Mouse (Mus musculus): ENCODE results near the gene Nynrin.

Gene Nynrin

DNA sequence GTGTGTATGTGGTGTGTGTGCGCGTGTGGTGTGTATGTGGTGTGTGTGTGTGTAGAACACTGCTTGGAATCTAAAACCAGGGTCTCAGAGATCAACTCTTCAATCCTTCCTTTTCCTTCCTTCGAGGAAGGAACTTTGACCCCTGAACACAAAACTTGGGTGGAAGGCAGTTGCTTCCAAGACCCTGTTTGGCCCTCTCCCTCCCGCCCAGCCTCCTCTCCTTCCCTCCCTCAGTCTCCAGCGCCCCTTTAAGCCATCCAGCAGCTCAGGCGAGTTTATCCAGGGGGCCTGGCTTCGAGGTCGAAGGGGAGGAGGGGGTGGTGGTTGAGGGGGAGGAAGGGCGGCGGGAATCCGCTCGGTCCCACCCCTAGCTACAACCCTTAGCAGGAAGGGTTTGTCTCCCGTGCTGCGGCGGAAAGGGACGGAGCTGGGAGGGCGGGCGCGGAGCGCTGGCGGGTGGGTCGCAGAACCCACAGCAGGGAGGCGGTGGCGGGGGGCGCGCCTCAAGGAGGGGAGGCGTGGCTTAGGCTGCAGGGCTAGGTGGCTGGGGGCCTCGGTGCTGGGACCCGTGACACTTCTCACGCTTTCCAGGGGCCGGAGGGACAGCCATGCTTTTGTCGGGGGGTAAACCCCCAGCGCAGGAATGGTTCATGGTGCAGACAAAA is at the start of gene Nynrin:
Gene Nynrin (plus strand): TSS at position 390 of the 665 bp plus-strand sequence.
- DNase-seq (ENCODE audit: low spot score): peak; percentile 62

DNA sequence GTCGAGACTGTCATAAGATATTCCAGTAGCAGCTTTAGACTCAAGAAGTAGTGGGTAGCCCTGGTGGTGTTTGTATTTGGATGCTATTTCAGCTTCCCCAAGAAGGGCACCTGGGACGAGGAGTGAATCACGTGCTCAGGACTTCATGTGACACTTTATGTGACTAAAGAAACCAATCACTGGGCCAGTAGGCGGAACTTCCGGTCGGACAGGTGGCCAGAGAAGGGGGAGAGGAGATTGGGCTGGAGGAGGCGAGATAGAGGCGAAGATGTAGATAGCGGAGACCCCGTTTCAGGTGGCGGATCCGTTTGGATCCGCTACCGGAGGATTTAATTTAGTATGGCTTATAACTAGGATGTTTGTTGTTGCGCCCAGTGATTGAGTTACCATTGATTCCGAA is 38.9 kb upstream of the Nynrin start:
- DNase-seq (ENCODE audit: low spot score): peak; percentile 82

DNA sequence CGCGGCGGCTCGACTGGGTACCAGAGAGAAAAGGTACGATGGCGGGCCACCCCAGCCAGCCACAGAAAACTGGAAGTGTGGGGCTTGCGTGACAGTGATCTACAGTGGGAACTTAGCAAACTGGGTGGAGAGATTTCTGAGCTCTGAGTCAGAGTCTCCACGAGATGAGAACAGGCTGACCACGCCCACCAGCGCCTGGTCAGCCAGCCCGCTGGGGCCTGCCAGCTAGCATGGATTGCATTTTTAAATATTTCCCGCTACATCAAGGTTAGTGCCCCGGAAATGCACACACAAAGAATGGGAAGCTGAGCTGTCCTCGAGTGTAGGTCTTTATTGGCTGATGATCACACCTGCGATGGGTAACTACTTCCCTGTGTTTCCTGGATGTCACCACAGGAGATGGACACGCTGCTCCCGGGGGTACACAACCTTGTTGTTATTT is 38.5 kb upstream of the Nynrin start:
- no peak for DNase-seq (ENCODE audit: low spot score)

DNA sequence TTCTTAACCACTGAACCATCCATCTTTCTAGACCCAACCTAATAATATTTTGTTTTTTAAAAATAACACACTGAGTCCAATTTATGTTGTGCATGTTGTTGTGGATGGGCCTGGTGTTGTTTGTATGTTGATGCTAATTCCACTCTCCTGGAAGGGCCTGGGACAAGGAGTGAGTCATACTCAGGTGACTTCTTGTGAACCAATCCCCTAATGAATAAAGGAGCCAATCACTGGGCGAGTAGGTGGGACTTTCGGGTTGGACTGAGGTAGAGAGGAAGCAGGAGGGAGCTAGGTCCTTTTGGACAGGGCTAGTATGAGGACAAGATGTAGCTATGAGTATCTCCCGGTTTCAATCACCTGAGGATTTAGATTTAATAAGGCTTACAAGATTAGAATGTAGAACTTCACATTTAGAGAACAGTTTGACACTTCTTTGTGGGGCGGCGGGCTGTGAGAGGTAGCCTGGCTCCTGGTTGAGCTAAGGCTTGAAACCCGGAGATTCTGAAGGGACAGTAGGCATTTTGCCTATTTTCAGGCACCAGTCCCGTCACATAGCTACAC is 33.9 kb upstream of the Nynrin start:
- DNase-seq (ENCODE audit: low spot score): peak; percentile 8

DNA sequence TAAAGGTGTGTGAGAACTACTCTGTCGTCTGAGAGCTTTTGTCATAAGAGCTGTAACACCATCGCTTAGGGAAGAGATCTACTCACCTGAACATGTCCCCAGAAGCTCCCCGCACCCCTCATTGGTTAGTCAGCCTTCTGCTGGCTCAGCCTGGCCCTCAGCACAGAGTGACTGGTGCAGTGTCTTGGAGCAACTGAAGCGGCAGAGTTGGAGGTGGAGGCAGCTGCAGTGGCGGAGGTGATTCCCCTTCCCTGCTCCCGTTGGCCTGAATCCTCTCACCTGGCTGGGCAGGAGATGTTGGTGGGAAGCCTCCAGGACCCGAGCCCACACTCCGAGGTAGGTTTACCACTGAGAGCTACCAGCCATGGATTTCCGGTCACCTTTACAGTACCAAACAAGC is 33.2 kb upstream of the Nynrin start:
- DNase-seq (ENCODE audit: low spot score): peak; percentile 4

DNA sequence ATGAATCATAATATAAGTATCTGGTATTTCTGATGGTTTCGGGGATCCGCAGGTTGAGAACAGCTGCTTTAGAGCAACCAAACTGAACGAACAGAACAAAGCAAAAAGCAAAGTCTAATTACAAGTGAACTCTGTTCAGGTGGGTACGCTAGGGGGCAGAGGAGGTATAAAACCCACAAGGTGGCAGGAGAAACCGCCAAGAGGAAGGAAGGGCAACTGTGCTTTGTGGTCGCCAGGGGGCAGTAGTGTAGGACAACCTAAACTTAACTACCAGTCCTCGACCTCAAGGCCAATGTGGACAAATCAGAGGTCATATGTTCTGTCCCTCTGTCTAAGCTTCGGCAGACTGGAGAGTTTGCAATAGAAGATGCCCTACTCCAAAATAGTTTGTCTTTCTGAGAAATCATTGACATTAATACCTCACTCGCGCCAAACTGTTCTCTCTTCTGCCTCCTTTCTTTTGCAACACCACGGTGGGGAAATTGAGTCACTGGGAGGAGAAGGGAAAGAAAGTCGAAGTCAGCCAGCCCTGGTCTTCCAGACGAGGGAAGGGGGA is 31.3 kb upstream of the Nynrin start:
- peak; percentile 81 for DNase-seq (ENCODE audit: low spot score)

DNA sequence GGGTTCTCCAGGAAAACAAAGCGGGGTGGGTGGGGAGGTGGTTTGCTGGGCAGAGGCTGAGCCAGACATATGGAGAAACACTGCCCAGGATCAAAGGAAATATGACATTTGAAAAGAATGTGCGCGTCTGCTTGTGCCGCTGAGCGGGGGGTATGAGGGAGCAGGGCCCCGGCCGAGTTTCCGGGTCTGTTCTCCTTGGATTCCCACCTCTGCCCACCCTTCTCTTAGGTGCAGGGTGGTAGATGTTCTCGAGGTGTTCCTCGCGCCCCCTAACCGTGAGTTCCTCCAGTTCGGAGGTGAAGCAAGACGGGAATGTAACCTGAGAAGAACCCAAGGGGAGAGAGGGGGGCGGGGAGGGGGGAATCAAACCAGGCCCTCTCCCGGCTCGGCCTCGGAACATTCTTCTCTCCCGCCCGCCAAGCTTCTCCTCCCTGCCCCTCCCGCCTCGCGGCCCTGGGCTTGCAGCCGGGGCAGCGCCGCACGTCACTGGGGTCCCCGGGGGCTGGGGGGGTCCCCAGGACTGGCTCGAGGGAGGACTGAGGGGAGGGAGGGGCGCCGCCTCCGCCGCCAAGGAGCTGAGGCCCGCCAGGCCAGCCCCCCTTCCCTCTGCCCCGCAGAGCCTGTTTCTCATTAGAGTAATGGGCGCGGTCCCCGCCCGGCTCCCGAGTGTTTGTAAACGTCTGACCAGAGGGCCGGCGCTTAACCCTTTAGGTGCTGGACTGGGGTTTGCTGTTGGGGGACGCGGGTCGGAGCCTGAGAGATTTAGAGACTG is 30.6 kb upstream of the Nynrin start, which contains the start of gene Nfatc4:
Gene Nfatc4 (plus strand): TSS at position 154 of the 772 bp plus-strand sequence.
- DNase-seq (ENCODE audit: low spot score): peak; percentile 83

DNA sequence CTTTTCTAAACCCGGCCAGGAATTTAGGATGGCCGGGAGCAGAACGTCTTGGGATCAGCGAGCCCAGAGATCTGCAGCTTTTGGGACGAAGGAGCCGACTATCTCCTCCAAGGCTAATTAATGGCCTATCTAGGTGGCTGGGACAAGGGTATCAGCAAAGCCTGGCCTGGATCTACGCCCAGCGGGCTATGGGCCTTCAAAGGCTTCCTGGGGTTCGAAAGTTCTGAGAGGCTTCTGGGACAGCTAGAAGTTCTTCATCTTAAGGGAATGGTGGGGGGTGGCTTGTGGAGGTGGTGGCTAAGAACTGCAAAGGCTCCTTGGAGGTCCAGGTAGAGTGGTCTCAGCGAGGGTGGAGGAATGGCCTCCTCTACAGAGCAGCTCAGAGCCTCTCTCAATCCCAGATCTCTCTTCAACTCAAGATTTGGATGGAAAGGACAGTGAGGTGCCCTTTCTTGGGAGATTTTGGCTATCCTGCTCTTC is 29.8 kb upstream of the Nynrin start:
- DNase-seq (ENCODE audit: low spot score): peak; percentile 36

DNA sequence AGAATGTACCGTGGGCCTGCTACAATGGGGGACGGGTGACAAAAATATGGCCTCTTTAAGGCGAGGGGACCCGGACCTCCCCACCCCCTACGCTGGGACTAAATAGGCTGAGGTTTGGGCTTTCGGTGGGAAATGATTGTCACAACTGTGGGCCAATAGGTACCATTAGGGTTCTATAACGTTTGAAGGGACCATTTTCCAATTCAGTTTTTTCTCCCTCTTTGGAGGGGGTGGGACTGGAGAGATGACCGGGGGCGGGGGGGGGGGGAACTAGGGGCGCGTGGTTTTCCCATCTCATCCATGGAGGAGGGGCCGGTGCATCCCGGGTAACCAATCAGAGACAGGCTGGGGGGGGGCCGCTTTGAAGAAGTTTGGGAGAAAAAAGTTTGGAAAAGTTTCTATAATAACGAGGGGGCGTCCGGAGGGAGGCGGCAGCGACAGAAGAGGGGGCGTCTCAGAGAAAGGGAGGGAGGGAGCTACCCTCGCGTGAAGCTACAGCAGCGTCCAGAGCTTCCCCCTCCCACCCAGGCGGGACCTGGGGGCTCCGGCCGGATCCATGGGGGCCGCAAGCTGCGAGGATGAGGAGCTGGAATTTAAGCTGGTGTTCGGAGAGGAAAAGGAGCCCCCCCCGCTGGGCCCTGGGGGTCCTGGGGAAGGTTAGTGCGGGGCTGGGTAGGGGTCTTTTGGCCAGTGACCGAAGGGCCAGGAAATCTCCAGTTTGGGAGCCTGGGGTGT is 29.2 kb upstream of the Nynrin start:
- peak; percentile 21 for DNase-seq (ENCODE audit: low spot score)

DNA sequence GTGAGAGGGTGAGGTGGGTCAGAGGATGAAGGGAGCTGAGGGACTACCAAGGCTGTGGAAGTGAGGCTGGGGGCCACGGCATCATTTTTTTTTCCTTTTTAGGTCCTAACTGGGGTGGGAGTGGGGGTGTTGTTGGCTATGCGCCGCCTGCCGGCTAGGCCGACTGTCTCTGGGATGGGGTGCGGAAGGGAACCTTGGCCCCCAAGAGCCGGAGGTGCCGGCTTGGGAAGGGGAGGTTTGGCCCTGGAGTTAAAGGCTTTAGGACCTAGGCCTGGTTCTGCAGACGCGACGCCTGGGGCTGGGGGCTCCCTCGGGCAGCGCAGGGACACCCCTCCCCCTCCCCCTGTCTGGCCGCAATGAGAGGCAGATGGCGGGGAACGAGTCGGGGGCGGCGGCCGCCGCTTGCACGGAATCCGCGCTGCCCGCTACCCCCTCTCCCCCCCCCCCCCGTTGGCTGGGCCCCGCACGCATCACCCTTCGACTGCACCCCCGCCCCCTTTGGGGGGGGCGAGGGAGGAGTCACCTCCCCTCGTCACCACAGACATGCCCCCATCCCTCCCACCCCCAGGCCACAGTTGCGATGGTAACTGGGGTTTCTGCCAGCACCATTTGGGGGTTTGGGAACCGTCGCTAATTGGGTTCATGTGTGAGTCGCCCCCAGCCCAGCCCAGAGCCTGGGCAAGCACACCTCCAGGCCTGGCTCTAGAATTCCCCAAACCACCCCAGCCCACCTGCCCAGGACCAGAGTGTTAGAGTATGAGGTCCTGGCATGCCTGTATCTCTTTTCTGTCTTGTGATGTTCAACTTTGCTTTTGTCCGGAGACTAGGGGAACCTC is 28.4 kb upstream of the Nynrin start:
- peak; percentile 14 for DNase-seq (ENCODE audit: low spot score)

DNA sequence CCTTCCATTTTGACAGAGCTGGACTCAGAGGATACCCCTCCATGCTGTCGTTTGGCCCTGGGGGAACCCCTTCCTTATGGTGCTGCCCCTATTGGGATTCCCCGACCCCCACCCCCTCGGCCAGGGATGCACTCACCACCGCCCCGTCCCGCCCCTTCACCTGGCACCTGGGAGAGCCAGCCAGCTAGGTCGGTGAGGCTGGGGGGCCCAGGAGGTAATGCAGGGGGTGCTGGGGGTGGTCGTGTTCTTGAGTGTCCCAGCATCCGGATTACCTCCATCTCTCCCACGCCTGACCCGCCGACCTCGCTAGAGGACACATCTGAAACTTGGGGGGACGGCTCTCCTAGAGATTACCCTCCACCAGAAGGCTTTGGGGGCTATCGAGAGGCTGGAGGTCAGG is 27.7 kb upstream of the Nynrin start:
- peak; percentile 6 for DNase-seq (ENCODE audit: low spot score)

DNA sequence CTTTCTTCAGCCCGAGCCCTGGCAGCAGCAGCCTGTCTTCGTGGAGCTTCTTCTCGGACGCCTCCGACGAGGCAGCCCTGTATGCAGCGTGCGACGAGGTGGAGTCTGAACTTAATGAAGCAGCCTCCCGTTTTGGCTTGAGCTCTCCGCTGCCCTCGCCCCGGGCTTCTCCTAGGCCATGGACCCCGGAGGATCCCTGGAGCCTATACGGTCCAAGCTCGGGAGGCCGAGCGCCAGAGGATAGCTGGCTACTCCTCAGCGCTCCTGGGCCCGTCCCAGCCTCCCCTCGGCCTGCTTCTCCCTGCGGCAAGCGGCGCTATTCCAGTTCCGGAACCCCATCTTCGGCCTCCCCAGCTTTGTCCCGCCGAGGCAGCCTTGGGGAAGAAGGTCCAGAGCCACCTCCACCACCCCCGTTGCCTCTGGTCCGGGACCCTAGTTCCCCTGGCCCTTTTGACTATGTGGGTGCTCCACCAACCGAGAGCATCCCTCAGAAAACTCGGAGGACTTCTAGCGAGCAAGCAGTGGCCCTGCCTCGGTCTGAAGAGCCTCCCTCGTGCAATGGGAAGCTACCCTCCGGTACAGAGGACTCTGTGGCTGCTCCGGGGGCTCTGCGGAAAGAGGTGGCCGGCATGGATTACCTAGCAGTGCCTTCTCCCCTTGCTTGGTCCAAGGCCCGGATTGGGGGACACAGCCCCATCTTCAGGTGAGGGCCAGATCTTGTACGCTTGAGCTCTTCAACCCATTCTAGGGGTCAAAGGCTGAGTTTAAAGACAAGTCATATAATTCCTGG is 27.1 kb upstream of the Nynrin start:
- peak; percentile 8 for DNase-seq (ENCODE audit: low spot score)

DNA sequence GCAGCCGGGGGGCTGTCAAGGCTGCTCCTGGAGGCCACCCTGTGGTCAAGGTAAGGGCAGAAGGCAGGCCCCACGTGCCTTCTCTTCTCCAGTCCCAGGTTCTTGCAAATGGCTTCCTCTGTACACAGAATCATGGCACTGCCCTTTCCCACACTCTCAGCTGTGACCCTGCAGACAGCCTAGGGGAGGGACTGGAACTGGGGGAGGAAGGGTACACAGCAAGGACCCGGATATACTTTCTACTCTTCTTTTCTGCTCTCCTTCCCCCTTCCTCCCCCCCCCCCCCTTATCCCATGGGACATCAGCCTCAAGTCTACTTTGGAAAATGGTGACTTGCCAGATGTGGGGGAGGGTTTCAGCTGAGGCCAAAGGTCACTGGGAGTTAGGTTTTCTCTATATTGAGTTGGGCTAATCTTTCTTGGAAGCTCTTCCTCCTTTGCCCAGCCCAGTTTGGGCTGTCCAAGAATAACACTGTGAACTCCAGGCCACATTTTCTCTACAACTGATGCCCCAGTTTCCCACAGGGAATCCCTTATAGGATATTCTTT is 25.0 kb upstream of the Nynrin start:
- DNase-seq (ENCODE audit: low spot score): no peak

DNA sequence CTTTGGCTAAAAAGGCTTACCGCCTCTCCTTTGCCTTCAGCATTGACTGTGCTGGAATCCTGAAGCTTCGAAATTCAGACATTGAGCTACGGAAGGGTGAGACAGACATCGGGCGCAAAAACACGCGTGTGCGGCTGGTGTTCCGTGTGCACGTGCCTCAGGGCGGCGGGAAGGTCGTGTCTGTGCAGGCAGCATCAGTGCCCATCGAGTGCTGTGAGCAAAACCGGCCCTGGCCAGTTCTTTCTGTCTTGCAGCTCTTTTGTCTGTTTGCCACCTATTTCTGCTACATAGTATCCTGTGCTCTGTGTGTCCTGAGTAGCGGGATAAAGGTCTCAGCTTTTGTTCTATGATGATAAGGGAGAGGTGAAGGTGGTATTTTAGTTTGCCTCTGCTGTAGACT is 24.0 kb upstream of the Nynrin start:
- DNase-seq (ENCODE audit: low spot score): no peak

DNA sequence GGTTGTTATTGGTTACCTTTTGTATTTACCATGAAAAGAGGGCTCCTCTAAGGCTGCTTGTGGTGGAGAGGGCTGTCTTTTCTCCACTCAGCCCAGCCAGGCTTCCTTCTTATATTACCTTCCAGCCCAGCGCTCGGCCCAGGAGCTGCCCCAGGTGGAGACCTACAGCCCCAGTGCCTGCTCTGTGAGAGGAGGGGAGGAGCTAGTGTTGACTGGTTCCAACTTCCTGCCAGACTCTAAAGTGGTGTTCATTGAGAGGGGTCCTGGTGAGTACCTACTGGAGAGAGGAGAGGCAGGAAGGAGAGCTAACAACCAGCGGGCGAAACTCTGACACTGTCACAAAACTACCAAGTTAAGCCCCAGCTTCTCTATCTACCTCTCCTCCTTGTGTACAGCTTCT is 23.5 kb upstream of the Nynrin start:
- DNase-seq (ENCODE audit: low spot score): no peak

DNA sequence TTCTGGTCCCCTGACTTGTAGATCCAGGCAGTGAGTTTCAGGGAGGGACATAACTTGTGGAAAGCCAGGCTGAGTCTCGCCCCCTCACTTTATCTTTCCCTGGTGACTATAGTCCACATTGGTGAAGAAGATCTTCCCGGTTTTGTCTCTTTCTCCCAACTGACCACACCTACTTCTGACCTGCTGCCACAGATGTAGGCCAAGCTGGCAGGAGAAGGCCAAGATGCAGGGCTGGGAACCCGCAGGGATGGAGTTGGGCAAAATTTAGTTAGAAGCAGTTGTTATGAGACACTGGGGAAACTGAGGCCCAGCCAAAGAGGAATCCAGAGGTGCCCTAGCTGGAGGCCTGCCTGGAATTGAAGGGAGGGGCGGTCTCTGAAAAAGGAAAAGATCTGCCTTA is 20.7 kb upstream of the Nynrin start:
- no peak for DNase-seq (ENCODE audit: low spot score)

DNA sequence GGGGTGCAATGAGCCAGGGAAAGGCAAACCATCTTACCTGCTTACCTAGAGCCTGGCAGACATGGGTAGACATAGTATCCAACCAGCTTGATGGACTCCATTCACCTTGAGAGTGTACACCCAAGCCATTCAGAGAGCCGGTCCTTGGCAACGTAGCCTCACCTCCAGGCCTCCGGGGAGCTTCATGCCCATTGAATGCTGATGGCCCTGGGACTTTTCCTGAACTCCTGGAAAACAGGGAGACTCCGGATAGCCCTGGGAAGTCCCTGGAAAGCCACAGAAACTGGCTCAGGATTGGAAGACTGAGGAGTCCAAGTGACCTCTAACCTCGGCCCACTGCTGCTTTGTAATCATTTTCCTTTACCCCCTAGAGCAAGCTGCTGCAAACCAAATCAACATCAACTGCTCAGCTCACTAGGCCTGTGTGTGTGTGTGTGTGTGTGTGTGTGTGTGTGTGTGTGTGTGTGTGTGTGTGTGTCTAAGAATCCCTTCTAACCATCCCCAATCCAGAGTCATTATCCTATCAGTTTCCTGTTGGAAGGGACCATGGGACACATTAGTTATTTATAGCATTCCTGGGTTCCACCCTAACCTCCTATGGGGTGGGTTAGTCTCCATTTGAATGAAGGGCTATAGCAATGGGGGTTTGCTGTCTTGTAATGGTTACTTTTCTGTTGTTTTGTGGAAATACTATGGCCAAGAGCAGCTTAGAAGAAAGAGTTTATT is 18.8 kb upstream of the Nynrin start:
- DNase-seq (ENCODE audit: low spot score): no peak

DNA sequence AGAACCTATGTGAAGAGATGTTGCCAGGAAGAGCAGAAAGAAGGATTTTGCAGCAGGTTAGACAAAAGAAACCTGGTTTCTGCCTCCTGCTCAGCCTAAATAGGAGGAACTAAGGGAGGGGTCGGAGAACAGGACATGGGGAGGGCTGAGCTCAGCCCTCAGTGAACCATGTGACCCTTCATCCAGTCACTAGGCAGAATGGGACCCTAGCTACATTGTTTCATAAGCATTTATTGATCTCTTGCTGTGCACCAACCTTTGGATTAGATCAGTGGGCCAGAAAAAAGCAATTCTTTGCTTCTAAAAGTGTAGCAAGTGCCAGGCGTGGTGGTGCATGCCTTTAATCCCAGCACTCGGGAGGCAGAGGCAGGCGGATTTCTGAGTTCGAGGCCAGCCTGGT is 15.5 kb upstream of the Nynrin start:
- DNase-seq (ENCODE audit: low spot score): no peak

DNA sequence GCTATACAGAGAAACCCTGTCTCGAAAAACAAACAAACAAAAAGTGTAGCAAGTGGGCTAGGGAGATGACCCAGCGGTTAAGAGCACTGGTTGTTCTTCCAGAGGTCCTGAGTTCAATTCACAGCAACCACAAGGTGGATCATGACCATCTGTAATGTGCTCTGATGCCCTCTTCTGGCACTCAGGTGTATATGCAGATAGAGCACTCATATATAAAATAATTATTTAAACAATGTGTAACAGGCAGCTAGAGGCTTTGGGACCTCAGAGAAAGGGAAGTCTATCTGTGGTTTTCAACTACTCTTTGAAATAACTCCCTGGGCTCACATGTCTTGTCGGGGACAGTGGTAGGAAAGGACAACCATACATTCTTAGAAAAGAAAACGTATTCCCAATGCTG is 15.1 kb upstream of the Nynrin start:
- no peak for DNase-seq (ENCODE audit: low spot score)

All from testis, postnatal 14 days (tissue).